Mouse (Mus musculus): Measurements from ENCODE around the gene Thada. TPM values are rescaled to one million over a fixed set of nuclear protein-coding genes. Genes with fewer than 3 reads are reported as not detected.
A peak's percentile ranks its signal among the peaks of the same experiment; 100 is the strongest.

The Thada gene
- polyA plus RNA-seq, 1 experiment from 2014 or later = 13.0 TPM

DNA sequence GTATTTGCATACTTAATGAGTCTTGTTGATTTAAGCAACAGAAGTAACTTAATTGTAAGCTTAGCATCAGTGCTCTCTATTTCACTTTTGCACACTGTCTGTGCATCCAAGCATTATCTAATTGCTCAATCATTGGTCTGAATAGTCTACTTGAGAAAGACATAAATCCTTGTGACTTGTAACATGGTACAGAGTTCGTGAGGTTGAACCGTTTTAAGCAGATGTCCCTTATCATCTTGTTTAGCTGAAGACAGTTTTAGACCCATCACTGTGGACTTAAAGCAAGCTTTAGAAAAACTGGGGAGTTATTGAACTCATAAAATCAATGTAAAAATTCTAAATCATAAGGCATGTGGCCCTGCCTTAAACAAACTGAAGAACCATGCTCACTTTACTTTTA, 31.6 kb upstream of the Thada start:
- no peaks in the 10 kb centered on the region for H3K9me3 ChIP-seq
- no peaks in the 10 kb centered on the region for H3K27me3 ChIP-seq (replicated peaks; ENCODE audit: low read depth, poor library complexity, severe bottlenecking)
- no peak overlapping the region for H3K27ac ChIP-seq (replicated peaks)
- no peak overlapping the region for H3K4me3 ChIP-seq
- DNase-seq (ENCODE audit: low spot score) = no peak
- peaks cover 3% of the 10 kb centered on the region; the same call in 1 of the 2 replicates for H3K4me1 ChIP-seq
- WGBS = 86% methylated on average over 2 of the region's 2 CpGs
- no peaks in the 10 kb centered on the region for H3K36me3 ChIP-seq (replicated peaks)

DNA sequence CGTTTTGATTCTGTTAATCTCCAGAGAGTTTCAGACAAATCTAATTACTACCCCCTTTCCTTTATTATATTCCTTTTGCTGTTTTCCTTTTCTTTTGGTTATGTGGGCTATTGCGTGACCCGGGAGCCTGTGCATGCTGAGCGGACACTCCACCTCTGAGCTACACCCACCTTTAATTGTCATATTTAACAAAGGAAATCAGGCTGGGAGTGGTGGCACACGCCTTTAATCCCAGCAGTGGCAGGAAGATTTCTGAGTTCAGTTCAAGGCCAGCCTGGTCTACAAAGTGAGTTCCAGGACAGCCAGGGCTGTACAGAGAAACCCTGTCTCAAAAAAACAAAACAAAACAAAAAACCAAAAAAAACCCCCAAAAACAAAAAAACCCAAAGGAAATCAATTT, 31.0 kb upstream of the Thada start:
- no peak overlapping the region for H3K27ac ChIP-seq (replicated peaks)
- DNase-seq (ENCODE audit: low spot score) = no peak
- H3K27me3 ChIP-seq (replicated peaks; ENCODE audit: low read depth, poor library complexity, severe bottlenecking) = no peaks in the 10 kb centered on the region
- no peaks in the 10 kb centered on the region for H3K36me3 ChIP-seq (replicated peaks)
- H3K9me3 ChIP-seq = no peaks in the 10 kb centered on the region
- 88% methylated on average over 5 of the region's 5 CpGs for WGBS
- no peak overlapping the region for H3K4me3 ChIP-seq
- H3K4me1 ChIP-seq = peaks cover 3% of the 10 kb centered on the region; the same call in 1 of the 2 replicates

DNA sequence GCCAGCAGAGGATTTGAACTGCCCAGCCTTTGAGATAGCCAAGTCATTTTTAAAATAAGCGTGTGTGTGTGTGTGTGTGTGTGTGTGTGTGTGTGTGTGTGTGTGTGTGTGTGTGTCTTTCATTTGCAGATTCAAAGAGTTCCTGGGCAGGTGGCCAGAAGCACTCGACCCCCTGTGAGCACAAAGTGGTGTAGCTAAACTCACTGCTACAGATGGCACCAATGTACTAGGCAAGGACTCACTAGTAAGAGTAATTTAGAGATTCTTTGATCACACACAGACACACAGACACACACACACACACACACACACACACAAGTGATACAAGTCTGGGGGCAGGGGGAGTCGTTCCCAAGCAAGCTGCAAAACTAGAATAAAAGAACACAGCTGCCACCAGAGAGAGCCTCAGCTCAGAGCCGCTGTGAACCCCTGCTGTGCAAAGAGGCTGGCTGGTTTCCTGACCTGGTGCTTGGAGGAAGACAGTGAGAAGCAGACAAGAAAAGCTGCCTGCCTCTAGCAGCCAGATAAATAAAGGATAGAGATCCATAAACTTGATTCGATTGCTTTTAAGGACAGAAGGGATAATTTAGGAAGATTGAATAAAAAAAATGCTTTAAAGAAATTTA, 26.4 kb upstream of the Thada start:
- H3K27me3 ChIP-seq (replicated peaks; ENCODE audit: low read depth, poor library complexity, severe bottlenecking) = no peaks in the 10 kb centered on the region
- H3K36me3 ChIP-seq (replicated peaks) = no peaks in the 10 kb centered on the region
- no peak overlapping the region for H3K27ac ChIP-seq (replicated peaks)
- no peak for DNase-seq (ENCODE audit: low spot score)
- no peaks in the 10 kb centered on the region for H3K4me1 ChIP-seq
- H3K9me3 ChIP-seq = no peaks in the 10 kb centered on the region
- H3K4me3 ChIP-seq = no peak overlapping the region
- WGBS = 38% methylated on average over 5 of the region's 5 CpGs

- no peaks in the 10 kb centered on the region for H3K4me1 ChIP-seq
- no peaks in the 10 kb centered on the region for H3K9me3 ChIP-seq
- H3K36me3 ChIP-seq (replicated peaks) = no peaks in the 10 kb centered on the region
- WGBS = 84% methylated on average over 2 of the region's 2 CpGs
- DNase-seq (ENCODE audit: low spot score) = no peak
- H3K27ac ChIP-seq (replicated peaks) = no peak overlapping the region
- H3K27me3 ChIP-seq (replicated peaks; ENCODE audit: low read depth, poor library complexity, severe bottlenecking) = no peaks in the 10 kb centered on the region
- H3K4me3 ChIP-seq = no peak overlapping the region
Measured at GRCm38 (mm10) chr17:84487415-84487814, 21.4 kb upstream of the Thada start.

- Histone ChIP-seq H3K9me3 (no peaks in the 10 kb centered on the region), H3K36me3 (replicated peaks) (no peaks in the 10 kb centered on the region), H3K4me3 (no peak overlapping the region), H3K27ac (replicated peaks) (no peak overlapping the region), H3K27me3 (replicated peaks; ENCODE audit: low read depth, poor library complexity, severe bottlenecking) (no peaks in the 10 kb centered on the region), H3K4me1 (peaks cover 15% of the 10 kb centered on the region)
- WGBS = 80% methylated on average over 6 of the region's 6 CpGs
- no peak for DNase-seq (ENCODE audit: low spot score)
Measured at GRCm38 (mm10) chr17:84483673-84484320, 17.8 kb upstream of the Thada start.

GRCm38 (mm10) chr17:84482831-84483230, 16.8 kb upstream of the Thada start:
- no peak overlapping the region for H3K4me3 ChIP-seq
- no peak for DNase-seq (ENCODE audit: low spot score)
- no peaks in the 10 kb centered on the region for H3K27me3 ChIP-seq (replicated peaks; ENCODE audit: low read depth, poor library complexity, severe bottlenecking)
- H3K9me3 ChIP-seq = no peaks in the 10 kb centered on the region
- no peaks in the 10 kb centered on the region for H3K36me3 ChIP-seq (replicated peaks)
- 90% methylated on average over 3 of the region's 3 CpGs for WGBS
- H3K4me1 ChIP-seq = peaks cover 15% of the 10 kb centered on the region
- no peak overlapping the region for H3K27ac ChIP-seq (replicated peaks)

DNA sequence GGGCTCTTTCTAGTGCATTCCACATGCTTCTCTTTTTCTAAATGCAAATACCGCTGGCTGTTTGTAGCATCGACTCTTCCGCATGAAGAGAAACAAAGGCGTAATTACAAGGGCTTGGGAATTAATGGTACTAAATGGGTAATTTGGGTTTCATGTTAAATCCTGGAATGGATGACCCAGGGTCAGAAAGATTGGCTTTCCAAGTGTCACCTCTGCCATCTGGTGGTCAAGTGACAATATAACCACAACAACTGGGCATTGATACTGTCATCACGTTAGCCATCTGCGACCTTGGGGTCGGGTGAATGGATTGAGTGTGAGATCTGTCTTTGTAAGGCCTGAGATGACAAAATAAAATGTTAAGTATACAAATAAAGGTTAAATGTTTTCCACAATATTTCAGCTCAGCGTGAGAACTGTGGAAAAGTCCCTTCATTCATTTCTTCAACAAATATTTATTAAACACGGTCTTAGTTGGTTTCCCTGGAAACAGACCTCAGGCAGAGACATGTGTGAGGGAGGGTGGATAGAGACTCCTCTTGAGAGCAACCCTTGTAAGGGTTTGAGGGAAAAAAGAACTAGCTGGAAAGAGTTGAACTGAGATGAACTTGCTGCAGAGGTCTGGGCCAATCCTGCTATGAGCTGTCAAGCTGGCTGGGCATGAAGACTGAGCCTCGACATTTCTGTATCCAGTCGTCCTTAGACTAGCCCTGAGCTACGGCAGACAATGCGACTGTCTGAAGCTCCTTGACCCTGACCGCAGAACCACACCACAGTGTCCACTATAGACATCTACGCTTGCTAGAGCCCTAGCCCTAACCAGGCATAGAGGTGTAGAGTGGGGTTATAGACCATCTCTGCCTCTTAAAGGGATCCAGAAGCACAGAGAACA, 14.7 kb upstream of the Thada start:
- 49% methylated on average over 15 of the region's 15 CpGs for WGBS
- Histone ChIP-seq H3K4me3 (no peak overlapping the region), H3K27me3 (replicated peaks; ENCODE audit: low read depth, poor library complexity, severe bottlenecking) (no peaks in the 10 kb centered on the region), H3K27ac (replicated peaks) (peak overlapping the region; percentile 71), H3K9me3 (no peaks in the 10 kb centered on the region), H3K36me3 (replicated peaks) (no peaks in the 10 kb centered on the region), H3K4me1 (peaks cover 15% of the 10 kb centered on the region)
- DNase-seq (ENCODE audit: low spot score) = peak; percentile 47

GRCm38 (mm10) chr17:84478276-84478675, 12.3 kb upstream of the Thada start:
- 86% methylated on average over 4 of the region's 4 CpGs for WGBS
- no peak for DNase-seq (ENCODE audit: low spot score)

DNA sequence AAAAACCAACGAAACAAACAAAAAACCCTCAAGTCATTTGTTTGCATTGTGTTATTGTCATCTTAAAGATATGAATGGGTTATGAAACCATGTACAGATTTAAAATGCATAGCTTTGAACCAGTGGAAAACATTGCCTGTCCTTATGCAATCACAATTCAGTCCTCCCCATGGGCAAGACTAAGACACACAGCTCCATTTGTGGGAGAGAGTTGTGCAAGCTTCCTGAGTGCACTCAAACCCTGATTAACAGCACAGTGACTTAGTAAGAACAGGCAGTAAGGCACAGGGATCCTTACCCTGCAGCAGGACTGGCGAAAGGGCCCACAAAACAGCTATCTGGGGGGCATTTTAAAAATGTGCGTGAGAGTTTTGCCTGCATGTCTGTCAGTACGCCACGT, 11.2 kb upstream of the Thada start:
- 87% methylated on average over 5 of the region's 5 CpGs for WGBS
- no peaks in the 10 kb centered on the region for H3K36me3 ChIP-seq (replicated peaks)
- no peaks in the 10 kb centered on the region for H3K27me3 ChIP-seq (replicated peaks; ENCODE audit: low read depth, poor library complexity, severe bottlenecking)
- H3K4me1 ChIP-seq = peaks cover 15% of the 10 kb centered on the region
- no peak overlapping the region for H3K4me3 ChIP-seq
- no peak overlapping the region for H3K27ac ChIP-seq (replicated peaks)
- DNase-seq (ENCODE audit: low spot score) = no peak
- no peaks in the 10 kb centered on the region for H3K9me3 ChIP-seq

More at GRCm38 (mm10) chr17:84478276-84478675, 12.3 kb upstream of the Thada start:
- Histone ChIP-seq H3K4me1 (peaks cover 15% of the 10 kb centered on the region), H3K27ac (replicated peaks) (no peak overlapping the region), H3K4me3 (no peak overlapping the region), H3K9me3 (no peaks in the 10 kb centered on the region), H3K36me3 (replicated peaks) (no peaks in the 10 kb centered on the region), H3K27me3 (replicated peaks; ENCODE audit: low read depth, poor library complexity, severe bottlenecking) (no peaks in the 10 kb centered on the region)

DNA sequence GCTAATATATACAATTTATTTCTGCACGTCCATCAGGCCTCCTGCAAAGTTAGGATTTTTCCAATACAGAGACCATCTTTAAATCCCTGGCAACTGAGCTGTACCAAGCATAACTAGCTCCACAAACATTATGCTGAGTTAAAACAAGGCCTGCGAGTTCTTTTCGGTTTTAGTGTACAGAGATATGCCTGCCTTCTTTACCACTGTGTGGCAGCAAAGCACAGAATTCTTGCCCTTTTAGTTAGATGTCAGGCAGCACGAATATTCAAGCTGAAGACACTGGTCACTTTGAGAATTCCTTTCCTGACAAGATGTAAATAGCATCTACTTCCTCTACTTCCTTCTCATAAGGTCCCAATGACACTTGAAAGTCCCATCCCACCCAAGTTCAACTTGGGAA, 8.3 kb upstream of the Thada start:
- no peak for DNase-seq (ENCODE audit: low spot score)
- WGBS = 65% methylated on average over 4 of the region's 4 CpGs
- H3K4me3 ChIP-seq = no peak overlapping the region
- no peaks in the 10 kb centered on the region for H3K9me3 ChIP-seq
- H3K27ac ChIP-seq (replicated peaks) = no peak overlapping the region
- H3K36me3 ChIP-seq (replicated peaks) = no peaks in the 10 kb centered on the region
- no peaks in the 10 kb centered on the region for H3K27me3 ChIP-seq (replicated peaks; ENCODE audit: low read depth, poor library complexity, severe bottlenecking)
- H3K4me1 ChIP-seq = no peaks in the 10 kb centered on the region

DNA sequence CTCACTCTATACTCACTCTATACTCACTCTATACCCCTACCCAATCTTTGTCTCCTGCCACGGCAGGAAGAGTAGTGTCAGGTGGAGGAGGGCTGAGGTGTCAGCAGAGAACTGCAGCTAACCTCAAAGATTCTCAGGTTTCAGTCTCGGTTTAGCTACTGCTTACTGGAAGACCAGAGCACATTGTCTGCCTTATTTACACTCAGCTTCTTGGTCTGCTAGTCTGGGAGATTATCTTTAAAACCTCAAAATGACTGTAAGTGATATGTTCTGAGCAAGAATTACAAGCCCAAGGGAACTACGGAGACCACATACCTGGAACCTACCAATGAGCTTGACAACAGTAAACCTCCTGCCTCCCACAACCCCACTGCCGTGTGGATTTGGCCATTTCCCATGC, 31.0 kb downstream of the Thada start:
- no peak overlapping the region for H3K27ac ChIP-seq (replicated peaks)
- no peaks in the 10 kb centered on the region for H3K9me3 ChIP-seq
- peaks cover 98% of the 10 kb centered on the region for H3K36me3 ChIP-seq (replicated peaks)
- no peak overlapping the region for H3K4me3 ChIP-seq
- DNase-seq (ENCODE audit: low spot score) = no peak
- H3K4me1 ChIP-seq = no peaks in the 10 kb centered on the region
- 80% methylated on average over 4 of the region's 4 CpGs for WGBS
- H3K27me3 ChIP-seq (replicated peaks; ENCODE audit: low read depth, poor library complexity, severe bottlenecking) = no peaks in the 10 kb centered on the region

- DNase-seq (ENCODE audit: low spot score) = no peak
- no peak overlapping the region for H3K27ac ChIP-seq (replicated peaks)
- H3K27me3 ChIP-seq (replicated peaks; ENCODE audit: low read depth, poor library complexity, severe bottlenecking) = no peaks in the 10 kb centered on the region
- H3K9me3 ChIP-seq = no peaks in the 10 kb centered on the region
- H3K4me3 ChIP-seq = no peak overlapping the region
- H3K4me1 ChIP-seq = no peaks in the 10 kb centered on the region
- peaks cover 98% of the 10 kb centered on the region for H3K36me3 ChIP-seq (replicated peaks)
Measured at GRCm38 (mm10) chr17:84434233-84434632, 31.8 kb downstream of the Thada start.

GRCm38 (mm10) chr17:84431991-84432390, 34.0 kb downstream of the Thada start:
- Histone ChIP-seq H3K4me3 (no peak overlapping the region), H3K4me1 (no peaks in the 10 kb centered on the region), H3K36me3 (replicated peaks) (peaks cover 97% of the 10 kb centered on the region), H3K27me3 (replicated peaks; ENCODE audit: low read depth, poor library complexity, severe bottlenecking) (no peaks in the 10 kb centered on the region), H3K9me3 (no peaks in the 10 kb centered on the region), H3K27ac (replicated peaks) (no peak overlapping the region)
- 80% methylated on average over 5 of the region's 5 CpGs for WGBS
- DNase-seq (ENCODE audit: low spot score) = no peak
